Mouse (Mus musculus): Measurements from ENCODE around the gene Prrg4. TPM values are rescaled to one million over a fixed set of nuclear protein-coding genes. Genes with fewer than 3 reads are reported as not detected.

Prrg4 gene
- total and polyA plus RNA-seq, 3 experiments: 13.9 to 24.4 (median 21.0) TPM

- no peak for DNase-seq (ENCODE audit: extremely low read depth)
- TF ChIP-seq NELFE (IDR thresholded peaks at IDR 0.05; ENCODE audit: low read depth, low read length) (no peak), KAT2A (IDR thresholded peaks at IDR 0.05; ENCODE audit: insufficient replicate concordance, low read length) (no peak), TCF12 (IDR thresholded peaks at IDR 0.05; ENCODE audit: low read depth, low read length) (no peak), CHD1 (IDR thresholded peaks at IDR 0.05; ENCODE audit: low read depth, low read length) (no peak), JUND (conservative IDR thresholded peaks at IDR 0.05; ENCODE audit: low read depth, low read length) (no peak), ETS1 (conservative IDR thresholded peaks at IDR 0.05; ENCODE audit: low read depth, low read length) (no peak), IRF4 (IDR thresholded peaks at IDR 0.05; ENCODE audit: low read depth, low read length) (no peak), EP300 (IDR thresholded peaks at IDR 0.05; ENCODE audit: low read length) (no peak), CHD2 (IDR thresholded peaks at IDR 0.05; ENCODE audit: low read length) (no peak), MYC (IDR thresholded peaks at IDR 0.05; ENCODE audit: low read depth, low read length) (no peak), ZC3H11A (IDR thresholded peaks at IDR 0.05; ENCODE audit: low read depth, low read length) (no peak), MAX (IDR thresholded peaks at IDR 0.05; ENCODE audit: low read length) (no peak), POLR2AphosphoS2 (IDR thresholded peaks at IDR 0.05; ENCODE audit: low read depth, low read length) (no peak)
- H3K4me3 ChIP-seq (replicated peaks in 1 of 3; ENCODE audit: low read depth in 2 of 3, low read length in 2 of 3, poor library complexity in 1 of 3): no peak overlapping the region
- H3K4me1 ChIP-seq (ENCODE audit: control insufficient read depth in 1 of 2, insufficient read depth in 2 of 2): peaks cover 6 to 11% of the 10 kb centered on the region in 2 experiments
- H3K9ac ChIP-seq (ENCODE audit: insufficient read depth, low read depth): no peak overlapping the region
- dilution Hi-C loops (cut with MboI; ENCODE audit: extremely low pct_ligation_motif_present, extremely low pct_unique_long_range_greater_than_20kb, low sequenced_read_pairs) (no loop called here), in situ Hi-C loops (cut with MboI; ENCODE audit: low pct_ligation_motif_present, low pct_unique_long_range_greater_than_20kb, low sequenced_read_pairs) (no loop called here)
- H3K36me3 ChIP-seq (replicated peaks in 1 of 2; ENCODE audit: control insufficient read depth in 1 of 2, insufficient read depth in 1 of 2, low read length in 1 of 2): peaks cover 24 to 69% of the 10 kb centered on the region in 2 experiments
- H3K27me3 ChIP-seq (replicated peaks): no peaks in the 10 kb centered on the region
- no peak overlapping the region for H3K4me2 ChIP-seq (ENCODE audit: insufficient read depth, low read depth, poor library complexity, severe bottlenecking)
- H3K79me2 ChIP-seq (replicated peaks; ENCODE audit: control insufficient read depth, extremely low read depth, insufficient read depth, poor library complexity, severe bottlenecking): no peaks in the 10 kb centered on the region; the same call in 1 of the 2 replicates
- no peaks in the 10 kb centered on the region for H3K9me3 ChIP-seq (replicated peaks; ENCODE audit: low read length)
- H3K27ac ChIP-seq (ENCODE audit: insufficient read depth, low read depth): no peak overlapping the region
These were observed 7.1 kb downstream of the Prrg4 start for GRCm38 (mm10) chr2:104842559-104842958.

- Histone ChIP-seq H3K79me2 (replicated peaks; ENCODE audit: control insufficient read depth, extremely low read depth, insufficient read depth, poor library complexity, severe bottlenecking) (no peaks in the 10 kb centered on the region; the same call in 1 of the 2 replicates), H3K4me1 (ENCODE audit: control insufficient read depth in 1 of 2, insufficient read depth in 2 of 2) (peaks cover under 1 to 6% of the 10 kb centered on the region in 2 experiments), H3K4me3 (replicated peaks in 1 of 3; ENCODE audit: low read depth in 2 of 3, low read length in 2 of 3, poor library complexity in 1 of 3) (no peak overlapping the region), H3K36me3 (replicated peaks in 1 of 2; ENCODE audit: control insufficient read depth in 1 of 2, insufficient read depth in 1 of 2, low read length in 1 of 2) (peaks cover 31 to 73% of the 10 kb centered on the region in 2 experiments), H3K4me2 (ENCODE audit: insufficient read depth, low read depth, poor library complexity, severe bottlenecking) (no peak overlapping the region), H3K9ac (ENCODE audit: insufficient read depth, low read depth) (no peak overlapping the region), H3K27me3 (replicated peaks) (no peaks in the 10 kb centered on the region), H3K9me3 (replicated peaks; ENCODE audit: low read length) (no peaks in the 10 kb centered on the region), H3K27ac (ENCODE audit: insufficient read depth, low read depth) (no peak overlapping the region)
- no peak for DNase-seq (ENCODE audit: extremely low read depth)
- dilution Hi-C loops (cut with MboI; ENCODE audit: extremely low pct_ligation_motif_present, extremely low pct_unique_long_range_greater_than_20kb, low sequenced_read_pairs): no loop called here
- in situ Hi-C loops (cut with MboI; ENCODE audit: low pct_ligation_motif_present, low pct_unique_long_range_greater_than_20kb, low sequenced_read_pairs): no loop called here
- TF ChIP-seq SIN3A (IDR thresholded peaks at IDR 0.05; ENCODE audit: low read length): no peak
- TF ChIP-seq USF2 (conservative IDR thresholded peaks at IDR 0.05; ENCODE audit: low read depth, low read length): no peak
- TF ChIP-seq BHLHE40 (IDR thresholded peaks at IDR 0.05; ENCODE audit: low read depth, low read length): no peak
- no peak for TF ChIP-seq JUND (conservative IDR thresholded peaks at IDR 0.05; ENCODE audit: low read depth, low read length)
- no peak for TF ChIP-seq MAFK (IDR thresholded peaks at IDR 0.05; ENCODE audit: insufficient replicate concordance, low read length)
- no peak for TF ChIP-seq ZMIZ1 (IDR thresholded peaks at IDR 0.05; ENCODE audit: low read depth, low read length)
- TF ChIP-seq UBTF (IDR thresholded peaks at IDR 0.05; ENCODE audit: low read depth, low read length): no peak
- TF ChIP-seq RCOR1 (conservative IDR thresholded peaks at IDR 0.05; ENCODE audit: low read depth, low read length): no peak
- no peak for TF ChIP-seq CHD1 (IDR thresholded peaks at IDR 0.05; ENCODE audit: low read depth, low read length)
- TF ChIP-seq TBP (conservative IDR thresholded peaks at IDR 0.05; ENCODE audit: low read depth, low read length): no peak
- TF ChIP-seq KAT2A (IDR thresholded peaks at IDR 0.05; ENCODE audit: insufficient replicate concordance, low read length): no peak
These were observed 7.9 kb downstream of the Prrg4 start for GRCm38 (mm10) chr2:104841736-104842135.

Measured in CH12.LX (cell line).